Mouse (Mus musculus) Muller cell, postnatal 12 days (primary cell): ENCODE measurements around the gene Supt5.

Experiments
- DNase-seq: peaks from one replicate; pipeline ENCODE4 v3.0.0-alpha.2; 2015; ENCODE audit errors: inconsistent ontology term

Supt5 gene

DNA sequence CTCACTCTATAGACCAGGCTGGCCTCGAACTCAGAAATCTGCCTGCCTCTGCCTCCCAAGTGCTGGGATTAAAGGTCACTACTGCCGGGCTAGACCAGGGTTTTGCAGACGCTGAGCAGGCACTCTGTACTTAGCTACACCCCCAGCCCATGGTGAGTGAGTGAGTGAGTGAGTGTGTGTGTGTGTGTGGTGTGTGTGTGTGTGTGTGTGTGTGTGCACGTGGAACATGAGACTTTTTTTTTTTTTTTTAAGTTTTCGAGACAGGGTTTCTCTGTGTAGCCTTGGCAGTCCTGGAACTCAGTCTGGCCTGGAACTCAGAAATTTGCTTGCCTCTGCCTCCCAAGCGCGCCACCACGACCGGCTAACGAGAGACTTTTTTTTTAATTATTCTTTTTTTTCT is 36.1 kb upstream of the Supt5 start:
- DNase-seq: peak; percentile 29

DNA sequence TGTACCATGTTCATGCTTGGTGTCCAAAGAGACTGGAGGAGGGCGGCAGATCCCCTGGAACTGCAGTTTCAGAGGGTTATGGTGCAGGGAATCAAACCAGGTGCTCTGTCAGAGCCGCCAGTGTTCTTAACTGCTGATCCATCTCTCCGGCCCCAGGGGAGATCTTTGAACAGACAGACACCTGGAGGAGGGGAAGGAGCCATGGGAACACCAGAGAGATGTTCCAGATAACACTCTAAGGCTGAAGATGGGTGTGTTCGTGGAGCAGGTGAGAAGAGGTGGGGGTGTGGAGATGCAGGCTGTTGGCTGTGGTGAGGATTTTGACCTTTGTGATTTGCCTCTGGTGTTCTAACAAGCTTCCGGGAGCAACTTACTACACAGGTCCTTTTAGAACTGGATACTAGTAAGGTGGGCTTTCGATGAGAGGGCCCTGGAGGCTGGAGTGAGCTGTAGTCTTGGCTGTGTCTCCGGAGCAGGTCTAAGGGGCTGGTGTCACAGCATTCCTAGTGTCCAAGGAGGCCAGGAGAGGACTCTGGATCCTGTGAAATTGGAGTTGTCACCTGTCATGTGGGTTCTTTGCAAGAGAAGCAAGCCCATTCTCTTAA is 35.4 kb upstream of the Supt5 start:
- no peak for DNase-seq

DNA sequence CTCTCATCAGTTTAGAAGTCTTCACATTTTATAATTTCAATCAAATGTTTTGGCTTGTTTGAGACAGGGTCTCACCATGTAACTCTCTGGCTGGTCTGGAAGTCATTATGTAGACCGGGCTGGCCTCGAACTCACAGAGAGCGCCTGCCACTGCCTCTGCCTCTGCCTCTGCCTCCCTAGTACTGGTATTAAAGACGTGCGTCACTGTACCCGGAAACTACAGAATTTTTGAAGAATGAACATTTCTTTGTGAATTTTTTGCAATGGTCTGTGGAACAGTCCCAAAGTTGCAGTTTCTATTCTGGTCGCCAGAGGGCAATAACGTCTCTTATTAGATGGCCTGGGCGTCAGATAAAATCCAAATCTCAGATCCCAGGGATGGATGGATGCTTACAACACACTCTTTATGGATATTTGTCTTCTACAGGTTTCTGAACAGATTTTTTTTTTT is 34.6 kb upstream of the Supt5 start:
- DNase-seq: peak; percentile 91

DNA sequence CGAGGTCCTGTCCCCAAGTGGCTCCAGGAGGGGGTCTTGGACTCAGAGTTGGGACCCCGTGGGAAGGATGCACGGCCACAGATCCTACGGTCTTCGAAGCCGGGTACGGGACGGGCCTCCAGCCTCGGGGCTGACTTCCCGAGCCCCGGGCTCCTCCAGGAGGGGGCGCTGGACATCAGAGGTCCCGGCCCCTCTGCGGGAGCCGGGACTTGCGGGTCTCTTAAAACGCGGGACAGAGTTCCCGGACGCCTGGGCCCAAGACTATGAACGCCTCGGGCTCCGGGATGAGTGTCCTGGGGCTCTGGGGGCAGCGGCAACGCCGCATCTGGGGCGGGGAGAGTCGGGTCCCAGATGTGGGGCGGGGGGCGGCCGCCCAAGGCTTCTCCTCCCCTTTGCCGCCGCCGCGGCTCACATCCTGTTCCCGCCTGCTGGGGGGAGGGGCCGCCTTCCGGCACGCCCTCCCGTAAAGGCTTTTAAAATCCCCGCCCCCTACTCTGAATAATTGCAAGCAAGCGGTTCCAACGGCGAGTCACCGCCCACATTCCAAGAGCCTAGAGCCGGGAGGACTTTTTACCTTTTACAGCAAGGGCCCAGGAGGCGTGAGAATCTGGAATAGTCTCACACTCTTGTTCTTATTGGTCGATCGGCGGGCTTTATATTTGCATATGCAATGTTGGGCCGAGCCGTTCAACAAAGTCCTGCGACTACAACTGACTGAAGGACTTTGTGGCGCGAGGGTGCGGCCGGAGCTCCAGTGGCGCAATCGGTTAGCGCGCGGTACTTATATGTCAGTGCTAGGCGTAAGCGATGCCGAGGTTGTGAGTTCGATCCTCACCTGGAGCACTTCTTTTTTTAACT is 33.9 kb upstream of the Supt5 start, which contains the start of gene Plekhg2:
Gene Plekhg2 (minus strand): TSS at position 349 of the 858 bp plus-strand sequence.
- peak; percentile 100 for DNase-seq

- peak; percentile 73 for DNase-seq
These were observed 33.0 kb upstream of the Supt5 start for GRCm38 (mm10) chr7:28371514-28371989.

- no peak for DNase-seq
These were observed 32.5 kb upstream of the Supt5 start for GRCm38 (mm10) chr7:28370977-28371513.

DNA sequence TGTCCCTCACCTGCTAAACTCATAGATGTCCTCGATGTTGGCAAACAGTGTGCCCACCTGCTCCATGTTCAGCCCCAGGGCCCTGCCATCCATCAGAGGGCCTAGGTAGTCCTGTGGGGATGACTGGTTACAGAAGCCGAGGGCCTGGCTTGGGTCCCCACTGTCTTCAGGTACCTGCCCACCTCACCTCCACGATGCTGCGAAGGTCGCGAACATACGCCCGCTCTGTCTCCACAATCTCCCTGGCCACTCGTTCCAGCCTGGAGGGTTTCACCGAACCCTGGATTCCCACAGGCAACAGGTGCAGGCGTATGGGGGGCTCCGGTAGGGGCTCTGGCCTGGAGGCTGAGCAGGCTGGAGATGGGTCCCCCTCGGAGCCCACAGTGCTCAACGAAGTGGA is 31.5 kb upstream of the Supt5 start:
- no peak for DNase-seq

DNA sequence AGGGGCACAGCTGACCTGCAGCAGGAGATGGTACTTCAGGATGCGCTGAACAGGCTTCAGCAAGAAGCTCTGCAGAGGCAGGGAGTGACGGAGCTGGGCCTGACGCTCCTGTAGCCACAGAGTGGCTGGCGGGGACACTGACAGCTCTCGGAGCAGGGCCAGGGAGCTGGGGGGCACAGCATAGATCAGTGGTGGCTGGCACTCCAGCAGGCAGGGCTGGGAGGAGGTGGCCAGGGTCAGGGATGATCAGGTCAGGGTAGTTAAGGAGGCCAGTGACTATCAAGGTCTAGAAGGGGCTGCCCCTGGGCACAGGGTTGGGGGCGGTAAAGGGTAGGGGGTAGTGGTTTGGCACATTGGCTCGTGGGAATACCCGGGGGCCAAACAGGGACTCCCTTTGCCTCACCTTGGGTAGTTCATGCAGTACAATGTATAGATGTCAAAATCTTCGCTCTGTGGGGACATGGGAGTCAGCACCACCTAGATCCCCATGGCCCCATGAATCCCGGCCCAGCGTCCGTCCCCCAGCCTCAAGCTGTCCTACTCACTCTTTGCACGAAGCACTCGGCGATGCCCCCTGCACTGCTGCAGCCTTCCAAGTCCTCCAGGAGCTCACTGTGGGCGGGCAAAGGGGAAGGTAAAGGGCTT is 29.9 kb upstream of the Supt5 start:
- DNase-seq: no peak

DNA sequence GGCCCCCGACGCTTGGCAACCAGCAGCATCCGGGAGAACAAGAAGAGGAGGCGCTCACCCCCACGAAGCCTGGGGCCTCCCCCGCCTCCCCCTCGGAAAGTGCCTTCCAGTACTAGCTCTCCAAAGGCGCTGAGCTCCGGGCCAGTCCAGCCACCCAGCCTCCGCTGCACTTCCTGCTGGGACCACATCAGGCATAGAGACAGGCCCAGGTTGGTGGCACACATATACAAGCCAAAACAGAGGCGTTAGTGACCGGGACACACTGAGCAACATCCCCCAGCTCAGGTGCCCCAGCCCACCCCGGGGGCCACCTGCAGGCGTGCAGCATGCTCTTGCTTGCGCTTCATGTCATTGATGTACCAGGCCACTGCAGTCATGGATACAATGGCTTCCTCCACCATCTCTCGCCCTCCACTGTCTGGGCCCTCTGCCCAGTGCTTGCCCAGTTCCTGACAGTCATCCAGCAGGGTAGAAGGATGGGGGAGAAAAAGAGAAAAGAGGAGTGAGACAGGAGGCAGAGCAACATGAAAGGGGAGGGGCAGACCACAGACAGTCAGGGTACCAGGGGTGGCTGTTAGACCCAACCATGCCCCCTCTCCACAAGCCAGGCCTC is 29.2 kb upstream of the Supt5 start:
- peak; percentile 40 for DNase-seq

GRCm38 (mm10) chr7:28362441-28363060 is 24.0 kb upstream of the Supt5 start:
- DNase-seq: no peak

DNA sequence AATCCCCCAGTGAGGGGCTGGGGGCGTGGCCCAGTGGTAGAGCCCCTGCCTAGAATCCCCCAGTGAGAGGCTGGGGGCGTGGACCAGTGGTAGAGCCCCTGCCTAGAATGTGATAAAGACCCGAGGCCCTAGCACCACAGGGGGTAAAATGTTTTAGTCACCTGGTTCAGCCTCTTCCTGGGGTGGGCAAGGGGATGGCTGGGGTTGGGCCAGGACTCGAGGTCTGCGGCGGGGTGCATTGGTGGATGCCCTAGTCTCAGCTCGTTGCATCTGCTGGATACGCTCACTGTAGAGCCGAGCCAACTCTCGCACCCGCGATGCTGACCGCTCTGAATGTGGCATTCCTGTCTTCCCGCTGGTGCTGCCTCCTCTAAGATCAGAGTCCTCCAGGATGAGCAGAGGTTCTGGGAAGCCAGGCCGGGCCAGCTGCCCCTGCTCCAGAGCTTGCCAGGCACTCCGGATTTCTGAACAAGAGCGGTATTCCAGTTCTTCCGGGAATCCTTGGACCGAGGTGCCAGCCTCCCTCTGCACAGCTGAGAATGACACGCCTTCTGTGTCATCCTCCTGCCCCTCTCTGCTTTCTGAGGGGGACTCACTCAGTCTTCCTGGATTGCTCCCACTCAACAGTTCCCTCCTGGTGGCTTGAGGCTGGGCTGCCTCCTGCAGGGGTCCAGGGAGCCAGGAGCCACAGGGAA is 23.2 kb upstream of the Supt5 start:
- DNase-seq: no peak

DNA sequence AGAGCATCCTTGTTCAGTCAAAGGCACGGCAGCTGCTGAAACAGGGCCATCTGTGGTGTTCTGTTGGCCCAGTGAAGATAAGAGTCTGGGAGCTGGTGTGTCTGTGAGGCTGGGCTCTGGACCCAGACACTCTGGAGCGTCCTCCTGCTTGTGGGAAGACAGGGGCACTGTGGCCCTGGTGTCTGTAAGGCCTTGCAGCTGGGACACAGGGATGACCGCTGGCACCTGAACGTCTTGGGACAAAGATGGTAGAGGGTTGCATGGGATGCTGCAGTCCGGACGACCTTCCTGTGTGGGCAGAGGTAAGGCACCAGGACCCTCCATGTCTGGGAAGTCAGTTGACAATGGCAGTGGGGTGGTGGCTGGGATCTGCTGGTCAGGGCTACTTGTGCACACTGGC is 21.7 kb upstream of the Supt5 start:
- DNase-seq: no peak

DNA sequence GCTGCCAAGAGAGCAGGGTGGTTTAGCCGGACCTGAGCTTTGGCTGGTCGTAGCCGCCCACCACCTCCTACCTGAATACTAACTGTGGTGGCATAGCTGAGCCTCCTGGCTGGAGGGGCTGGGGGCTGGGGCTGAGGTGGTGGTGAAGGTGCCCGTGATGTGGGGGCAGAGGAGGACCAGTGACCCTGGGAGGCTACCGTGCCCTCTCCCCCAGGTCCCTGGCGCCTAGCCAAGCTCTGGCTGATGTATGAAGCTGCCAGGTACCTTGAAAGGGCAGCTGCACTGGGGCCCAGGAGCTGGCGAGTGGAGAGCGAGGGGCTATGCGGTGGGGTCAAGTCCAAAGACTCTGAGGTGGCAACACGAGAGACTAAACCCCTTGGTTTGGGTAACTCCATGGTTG is 21.3 kb upstream of the Supt5 start:
- no peak for DNase-seq

DNA sequence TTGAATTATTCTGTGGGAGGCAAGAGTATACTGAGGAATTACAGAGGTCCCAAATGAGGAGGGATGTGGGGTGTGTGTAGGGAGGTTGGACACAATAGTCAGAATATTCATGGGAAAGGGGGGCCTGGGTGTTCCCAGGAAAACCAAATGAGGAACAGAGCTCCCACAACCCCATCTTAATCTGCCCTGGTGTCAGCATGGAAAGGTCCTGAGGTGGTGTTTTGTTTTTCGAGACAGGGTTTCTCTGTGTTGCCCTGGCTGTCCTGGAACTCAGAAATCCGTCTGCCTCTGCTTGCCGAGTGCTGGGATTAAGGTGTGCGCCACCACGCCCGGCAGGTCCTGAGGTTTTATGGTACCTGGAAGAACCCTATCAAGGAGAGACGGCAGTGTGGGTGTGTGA is 19.9 kb upstream of the Supt5 start:
- no peak for DNase-seq

DNA sequence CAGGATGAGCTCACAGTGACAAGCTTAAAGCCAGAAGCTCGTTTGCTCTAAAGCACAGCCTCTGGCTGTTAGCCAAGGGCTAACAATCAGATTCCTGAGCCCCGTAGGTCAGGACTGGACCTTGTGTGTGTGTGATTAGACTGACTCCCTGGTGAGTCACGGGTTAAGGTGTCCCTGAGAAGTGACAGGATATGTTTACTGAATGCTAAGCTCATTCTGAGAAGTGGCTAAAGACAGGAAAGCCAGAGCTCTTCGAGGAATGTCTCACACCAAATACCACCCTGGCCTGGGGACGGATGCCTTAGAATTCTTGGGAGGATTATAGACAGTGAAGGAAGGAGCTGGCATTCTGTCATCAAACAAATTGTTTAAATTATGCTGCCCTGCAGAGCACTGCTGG is 19.4 kb upstream of the Supt5 start:
- DNase-seq: peak; percentile 83

DNA sequence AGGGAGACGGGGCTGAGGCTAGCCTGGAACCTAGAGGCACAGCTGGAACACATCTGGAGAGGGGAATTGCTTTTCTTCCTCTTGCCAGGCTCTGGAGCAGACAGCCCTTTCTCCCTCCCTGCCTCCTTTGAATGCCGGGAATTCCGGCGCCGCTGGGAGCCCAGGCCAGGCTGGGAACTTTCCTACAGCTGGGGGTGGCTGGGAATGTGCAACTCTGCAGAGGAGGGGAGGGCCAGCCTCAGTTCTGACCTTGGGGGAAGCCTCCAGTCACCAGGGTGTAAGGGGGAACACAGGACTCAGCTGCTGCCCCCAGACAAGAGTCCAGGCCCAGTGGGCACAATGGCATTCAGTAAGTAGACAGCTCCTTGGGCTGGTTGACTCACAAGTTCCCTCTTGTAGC is 18.4 kb upstream of the Supt5 start:
- peak; percentile 90 for DNase-seq

DNA sequence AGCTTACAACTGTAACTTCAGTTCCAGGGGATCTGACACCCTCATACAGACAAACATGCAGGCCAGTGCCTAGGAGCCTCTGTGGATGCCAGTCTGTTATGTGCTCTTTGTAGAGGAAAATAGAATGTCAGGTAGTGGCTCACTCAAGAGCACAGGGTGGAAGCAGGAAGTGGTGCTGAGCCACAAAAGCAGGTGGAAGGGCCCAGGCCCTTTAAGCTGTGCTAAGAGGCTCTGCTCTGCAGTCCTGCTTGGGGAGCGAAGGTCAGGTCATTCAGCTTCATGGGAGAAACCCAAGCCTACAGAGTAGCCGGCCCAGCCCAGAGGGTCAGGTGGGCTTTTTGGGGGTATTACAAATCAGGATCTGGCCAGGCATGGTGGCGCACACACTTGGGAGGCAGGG is 16.7 kb upstream of the Supt5 start:
- no peak for DNase-seq

- no peak for DNase-seq
These were observed 16.1 kb upstream of the Supt5 start for GRCm38 (mm10) chr7:28354596-28354995.

DNA sequence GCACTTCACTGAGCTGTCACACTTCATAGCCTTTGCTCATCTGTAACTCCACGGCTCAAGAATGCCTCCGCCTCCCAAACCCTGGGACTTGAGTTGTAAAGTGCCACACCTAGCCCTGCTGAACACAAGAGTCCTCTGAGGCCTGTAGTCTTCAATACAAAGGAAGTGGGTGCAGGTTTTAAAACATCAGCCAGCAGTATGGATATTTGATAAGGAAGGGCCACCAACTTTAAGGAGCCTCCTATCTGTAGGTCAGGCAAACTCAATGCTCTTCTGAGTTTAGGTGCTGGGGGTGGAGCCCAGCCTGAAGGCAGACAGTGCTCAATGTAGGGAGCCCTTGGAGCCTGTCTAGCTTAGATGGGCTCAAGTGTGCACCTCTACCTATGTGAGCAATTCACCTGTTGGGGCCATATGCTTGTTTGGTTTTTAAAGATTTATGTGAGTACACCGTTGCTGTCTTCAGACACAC is 15.6 kb upstream of the Supt5 start:
- no peak for DNase-seq

- DNase-seq: no peak
These were observed 14.7 kb upstream of the Supt5 start for GRCm38 (mm10) chr7:28353267-28353666.
